Mouse (Mus musculus) cerebellum, adult 11 months (tissue): Measurements from ENCODE around the gene Zfp961.
"Not testable (repeated sequence)": the region's sequence is repeated elsewhere in the genome, so short reads cannot be mapped to it uniquely, and the experiment has no call there.

Experiments
- DNase-seq: peaks from one replicate; pipeline ENCODE4 v3.0.0; 2022

The Zfp961 gene

DNA sequence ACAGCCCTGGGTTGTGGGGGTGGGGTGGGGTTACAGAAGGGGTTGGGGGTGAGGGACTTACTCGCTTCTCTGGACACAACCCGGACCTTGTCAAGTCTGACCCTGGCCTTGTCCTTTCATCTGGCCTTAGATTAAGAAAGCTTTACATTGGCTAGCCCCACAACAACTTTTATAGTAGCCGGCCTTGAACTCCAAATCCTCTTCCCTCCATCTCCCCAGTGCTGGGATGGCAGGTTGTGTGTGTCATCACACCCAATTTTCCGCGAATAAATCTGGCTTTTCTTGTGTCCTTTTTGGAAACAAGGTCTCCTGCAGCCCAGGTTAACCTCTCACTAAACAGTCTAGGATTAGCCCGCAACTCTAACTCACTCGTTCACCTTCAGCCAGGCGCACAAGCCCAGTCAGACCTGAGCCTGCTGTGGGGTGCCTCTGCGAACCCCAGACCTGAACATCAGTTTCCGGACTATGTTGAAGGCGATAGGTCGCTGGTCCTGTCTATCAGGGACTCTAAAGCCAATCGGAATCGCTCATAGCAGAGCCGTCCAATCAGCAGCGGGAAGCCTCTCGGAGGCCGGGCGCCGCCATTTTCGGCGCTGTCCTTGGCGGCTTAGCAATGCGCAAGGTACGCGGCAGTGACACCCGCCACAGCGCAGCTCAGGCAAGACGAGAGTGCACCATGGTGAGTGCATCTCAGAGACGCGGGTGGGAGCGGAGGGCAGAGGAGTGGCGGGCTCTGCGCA lies at the start of gene Zfp961:
Gene Zfp961, plus strand, starts transcription at position 557 of the 740 bp plus-strand sequence.
- DNase-seq, result peak; percentile 97

DNA sequence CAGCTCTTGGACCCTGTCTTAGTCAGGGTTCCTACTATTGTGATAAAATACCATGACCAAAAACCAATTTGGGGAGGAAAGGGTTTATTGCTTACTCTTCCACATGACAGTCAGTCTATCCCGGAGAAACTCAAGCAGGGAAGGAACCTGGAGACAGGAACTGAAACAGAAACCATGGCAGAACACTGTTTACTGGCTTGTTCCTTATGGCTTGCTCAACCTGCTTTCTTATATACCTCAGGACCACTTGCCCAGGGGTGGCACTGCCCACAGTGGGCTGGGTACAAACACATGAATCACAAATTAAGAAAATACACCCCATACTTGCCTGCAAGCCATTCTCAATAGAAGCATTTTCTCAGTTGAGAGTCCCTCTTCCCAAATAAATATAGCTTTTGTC lies 47.8 kb upstream of the Zfp961 start:
- DNase-seq, result not testable (repeated sequence)

- no peak for DNase-seq
These were observed 44.0 kb upstream of the Zfp961 start for GRCm38 (mm10) chr8:71906809-71907208.

DNA sequence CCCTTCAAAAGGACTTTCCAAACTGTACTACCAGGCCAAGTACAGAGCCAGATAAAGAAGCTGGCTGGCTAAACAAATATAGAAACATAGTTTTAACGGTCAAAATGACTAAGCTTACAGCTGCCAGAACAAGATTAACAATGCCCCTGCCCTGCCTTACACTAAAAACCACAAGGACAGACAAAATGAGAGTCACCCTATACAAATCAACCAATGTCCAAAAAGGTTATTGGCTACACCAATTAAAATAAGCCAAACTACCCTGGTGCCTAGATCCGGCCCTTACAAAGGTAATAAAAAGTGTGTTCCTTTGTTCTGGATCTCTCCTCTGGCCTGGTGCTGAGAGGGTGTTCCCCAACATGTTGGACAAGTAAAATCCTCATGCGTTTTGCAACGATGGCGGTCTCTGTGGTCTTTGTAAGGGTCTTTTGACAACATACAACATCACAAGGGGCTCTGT lies 43.0 kb upstream of the Zfp961 start:
- DNase-seq, result no peak

DNA sequence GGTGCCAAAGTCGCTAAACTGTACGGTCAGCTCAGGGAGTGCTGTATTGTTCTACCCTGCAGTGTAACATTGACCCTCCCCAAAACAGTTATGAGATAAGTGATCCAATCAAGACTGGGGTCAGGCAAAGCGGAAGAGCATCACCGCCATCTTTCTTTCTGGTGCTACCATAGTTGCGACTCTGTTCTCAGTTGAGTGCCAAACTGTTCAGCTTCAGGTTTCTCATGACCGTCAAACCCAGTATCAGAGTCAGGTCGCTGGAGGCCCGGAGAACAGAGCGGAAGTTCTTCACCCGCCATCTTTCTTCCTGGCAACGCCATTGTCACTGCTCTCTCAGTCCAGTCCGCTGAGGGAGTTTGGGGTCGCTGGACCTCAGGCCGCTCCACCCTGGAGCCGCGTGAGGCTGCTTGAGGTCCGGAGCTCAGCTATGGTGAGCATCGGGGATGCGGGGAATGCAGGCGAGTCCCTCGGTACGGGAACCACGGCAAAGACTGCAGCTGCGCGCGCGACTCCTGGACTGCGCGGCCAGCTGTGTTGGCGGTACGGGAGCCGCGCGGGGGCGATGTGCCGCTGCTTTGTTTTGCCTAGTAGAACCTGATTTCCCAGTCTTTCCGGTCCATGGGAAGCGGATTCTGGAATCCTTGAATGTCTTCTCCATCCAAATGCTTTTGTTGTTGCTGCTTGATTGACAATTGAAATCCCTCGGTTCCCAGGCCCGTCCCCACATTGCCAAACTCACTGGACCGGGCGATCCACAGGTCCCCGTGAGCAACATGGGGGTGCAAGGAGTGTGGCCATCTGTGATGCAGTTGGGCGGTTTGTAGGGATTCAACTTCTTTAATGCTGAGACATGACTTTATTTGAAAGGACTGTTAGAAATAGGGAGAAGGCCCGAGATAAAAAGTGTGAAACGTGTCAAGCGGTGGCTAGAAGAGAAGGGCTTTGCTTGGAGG lies 42.3 kb upstream of the Zfp961 start, which contains the start of the genes Zfp882 and Zfp617:
Gene Zfp882, plus strand, starts transcription at position 300 of the 953 bp plus-strand sequence.
Gene Zfp617, plus strand, starts transcription at position 327 of the 953 bp plus-strand sequence.
- DNase-seq, result peak; percentile 86

GRCm38 (mm10) chr8:71912286-71912685 lies 38.6 kb upstream of the Zfp961 start:
- DNase-seq, result no peak

GRCm38 (mm10) chr8:71922567-71923401 lies 28.1 kb upstream of the Zfp961 start:
- peak; percentile 92 for DNase-seq

DNA sequence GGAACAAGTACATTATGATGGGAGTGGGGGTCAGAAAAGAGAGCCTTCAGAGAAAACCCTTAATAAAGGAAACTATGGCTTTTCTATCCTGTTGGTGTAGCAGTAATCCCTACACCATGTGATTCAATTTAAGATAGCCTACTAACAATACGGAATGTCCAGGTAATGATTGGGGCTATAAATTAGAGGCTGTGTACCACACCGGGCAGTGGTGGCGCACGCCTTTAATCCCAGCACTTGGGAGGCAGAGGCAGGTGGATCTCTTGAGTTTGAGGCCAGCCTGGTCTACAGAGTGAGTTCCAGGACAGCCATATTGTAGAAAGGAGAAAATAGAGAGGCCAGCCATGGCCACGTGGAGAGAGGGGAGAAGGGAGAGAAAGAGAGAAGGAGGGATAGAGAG lies 25.0 kb upstream of the Zfp961 start:
- no peak for DNase-seq

DNA sequence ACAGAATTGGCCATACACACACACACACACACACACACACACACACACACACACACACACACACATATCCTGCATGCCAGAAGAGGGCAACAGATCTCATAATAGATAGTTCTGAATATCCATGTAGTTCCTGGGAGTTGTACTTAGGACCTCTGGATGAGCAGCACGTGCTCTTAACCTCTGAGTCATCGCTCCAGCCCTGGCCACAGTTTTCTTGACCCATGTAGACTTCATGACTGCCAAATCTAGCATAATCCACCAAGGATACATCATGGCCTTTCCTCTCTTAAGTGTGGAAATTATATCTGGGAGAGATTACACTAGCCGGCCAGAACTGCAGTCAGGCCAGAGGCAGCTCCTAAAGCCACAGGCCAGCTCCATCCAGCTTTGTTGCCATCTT lies 24.3 kb upstream of the Zfp961 start:
- no peak for DNase-seq

GRCm38 (mm10) chr8:71927779-71928178 lies 23.1 kb upstream of the Zfp961 start:
- DNase-seq, result no peak

DNA sequence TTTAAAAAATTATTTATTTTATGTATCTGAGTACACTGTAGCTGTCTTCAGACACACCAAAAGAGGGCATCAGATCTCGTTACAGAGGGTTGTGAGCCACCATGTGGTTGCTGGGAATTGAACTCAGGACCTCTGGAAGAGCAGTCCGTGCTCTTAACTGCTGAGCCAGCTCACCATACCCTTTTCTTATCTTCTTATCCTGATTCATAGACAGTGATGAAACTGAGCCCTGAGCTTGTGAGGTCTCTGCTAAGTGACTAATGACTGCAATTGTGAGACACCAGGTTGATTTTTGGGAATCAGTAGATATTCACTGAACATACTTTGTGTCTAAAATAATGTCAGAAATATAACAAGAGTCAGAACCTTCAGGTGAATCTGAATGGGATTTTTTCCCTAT lies 12.8 kb upstream of the Zfp961 start:
- not testable (repeated sequence) for DNase-seq

DNA sequence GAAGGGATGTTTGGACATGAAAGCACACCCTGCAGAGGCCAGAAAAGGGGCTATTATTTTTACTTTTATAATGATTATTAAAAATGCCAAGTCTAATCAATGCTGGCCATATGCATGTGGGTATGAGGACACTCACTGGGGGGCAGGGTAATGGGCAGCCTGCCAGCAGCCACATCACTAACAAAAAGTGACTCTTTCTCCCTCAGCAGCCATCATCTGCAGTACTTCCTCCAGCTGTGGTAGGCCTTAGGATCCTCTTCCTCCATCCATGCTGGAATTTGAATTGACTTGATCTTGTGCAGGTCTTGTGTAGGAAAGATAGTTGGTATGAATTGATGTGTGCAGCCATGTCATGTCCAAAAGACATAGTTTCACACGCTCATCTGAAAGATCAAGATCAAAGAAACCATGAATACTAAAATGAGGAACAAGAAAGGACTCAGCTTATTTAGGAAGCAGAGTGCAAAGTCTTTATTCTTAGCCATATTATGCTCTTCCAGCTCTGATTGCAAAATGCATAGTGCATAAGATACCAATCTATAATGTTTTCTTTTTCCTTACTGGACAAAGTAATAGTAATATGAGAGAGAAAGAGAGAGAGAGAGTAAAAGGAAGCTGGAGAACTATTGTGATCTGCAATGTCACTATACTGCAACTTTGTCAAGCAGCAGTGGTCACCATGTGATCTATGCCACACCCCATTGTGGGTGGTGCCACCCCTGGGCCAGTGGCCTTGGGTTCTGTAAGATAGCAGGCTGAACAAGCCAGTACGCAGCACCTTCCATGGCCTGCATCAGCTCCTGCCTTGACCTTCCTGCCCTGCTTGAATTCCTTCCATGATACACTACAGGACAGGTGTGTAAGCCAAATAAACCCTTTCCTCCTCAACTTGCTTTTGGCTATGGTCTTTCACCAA lies 10.3 kb upstream of the Zfp961 start:
- no peak for DNase-seq

GRCm38 (mm10) chr8:71941776-71942175 lies 9.1 kb upstream of the Zfp961 start:
- no peak for DNase-seq

DNA sequence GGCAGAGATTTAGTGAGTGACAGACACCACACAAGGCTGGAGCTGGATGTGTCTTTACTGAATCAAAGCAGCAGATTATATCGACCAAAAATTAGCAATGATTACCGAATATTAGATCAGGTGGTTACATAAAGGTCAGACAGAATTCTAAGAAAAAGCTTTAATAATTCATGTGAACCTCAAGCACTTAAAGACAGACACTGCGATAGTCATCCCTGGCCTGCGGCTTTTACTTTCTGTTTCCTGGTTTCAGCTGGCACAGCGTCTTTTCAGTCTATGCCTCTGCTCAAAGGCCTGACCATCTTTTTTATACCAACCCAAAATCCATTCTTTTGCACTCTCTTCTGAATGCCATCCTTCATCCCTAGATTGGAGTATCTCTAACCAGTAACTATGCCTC lies 2.2 kb upstream of the Zfp961 start:
- no peak for DNase-seq

DNA sequence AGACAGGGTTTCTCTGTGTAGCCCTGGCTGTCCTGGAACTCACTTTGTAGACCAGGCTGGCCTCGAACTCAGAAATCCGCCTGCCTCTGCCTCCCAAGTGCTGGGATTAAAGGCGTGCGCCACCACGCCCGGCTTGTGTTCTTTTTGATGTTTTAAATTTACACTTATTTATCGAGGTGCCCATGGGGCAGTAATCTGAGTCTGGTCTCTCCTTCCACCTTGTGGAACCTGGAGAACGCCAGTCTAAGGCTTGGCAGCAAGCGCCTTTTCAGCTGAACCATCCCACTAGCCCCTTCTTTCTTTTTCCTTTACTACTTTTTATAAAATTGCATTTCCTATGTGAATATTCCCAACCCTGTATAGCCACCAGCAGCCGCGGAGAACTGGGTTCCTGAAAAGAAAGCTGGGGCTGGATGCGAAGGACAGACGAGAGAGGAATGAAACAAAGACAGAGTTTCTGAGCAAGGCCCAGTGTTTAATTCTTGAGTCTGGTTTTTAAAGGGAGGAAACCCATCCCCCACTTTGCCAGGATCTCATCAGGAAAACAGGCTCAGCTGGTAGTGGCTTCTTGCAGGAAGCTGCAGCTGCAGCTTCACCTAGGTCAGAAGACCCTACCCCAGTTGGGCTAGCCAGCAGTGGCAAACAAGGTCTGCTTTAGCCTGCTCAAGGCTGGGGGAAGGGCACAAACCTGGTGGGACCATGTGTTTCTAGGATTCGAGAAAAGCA lies 761 bp downstream of the Zfp961 start:
- DNase-seq, result peak; percentile 9

GRCm38 (mm10) chr8:71952489-71952888 lies 1.7 kb downstream of the Zfp961 start:
- DNase-seq, result no peak

DNA sequence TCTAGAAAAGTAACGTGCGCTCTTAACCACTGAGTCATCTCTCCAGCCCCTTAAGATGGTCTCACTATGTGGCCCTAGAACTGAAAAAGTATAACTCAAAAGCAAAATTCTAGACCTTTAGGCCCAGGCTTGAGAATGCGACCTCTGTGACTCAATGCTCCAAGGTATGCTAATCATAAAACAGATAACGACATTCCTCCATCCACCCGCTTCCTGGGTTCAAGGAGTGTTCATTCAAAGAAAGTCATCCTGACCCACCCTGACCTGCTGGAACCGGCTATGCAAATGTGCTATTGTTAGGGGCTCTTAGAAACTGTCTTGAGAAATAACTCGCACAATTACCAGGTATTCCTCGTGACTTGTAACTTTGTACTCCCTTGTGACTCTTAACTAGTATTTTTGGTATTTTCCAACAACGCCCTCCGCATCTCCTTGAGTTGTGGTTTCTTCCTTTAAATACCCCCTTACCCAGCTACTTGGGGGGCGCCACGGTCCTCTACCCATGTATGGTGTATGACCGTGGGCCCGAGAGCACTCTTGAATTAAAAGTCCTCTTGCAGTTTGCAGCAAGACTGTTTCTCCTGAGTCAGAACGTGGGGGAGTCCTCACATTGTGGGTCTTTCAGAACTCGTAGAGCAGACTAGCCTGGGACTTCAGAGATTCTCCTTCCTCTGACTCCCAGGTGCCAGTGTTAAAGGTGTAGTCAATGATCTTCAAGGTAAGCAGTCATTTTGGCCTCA lies 2.3 kb downstream of the Zfp961 start:
- not testable (repeated sequence) for DNase-seq

- no peak for DNase-seq
These were observed 3.8 kb downstream of the Zfp961 start for GRCm38 (mm10) chr8:71954666-71955065.

- DNase-seq, result no peak
These were observed 9.6 kb downstream of the Zfp961 start for GRCm38 (mm10) chr8:71960483-71960882.

DNA sequence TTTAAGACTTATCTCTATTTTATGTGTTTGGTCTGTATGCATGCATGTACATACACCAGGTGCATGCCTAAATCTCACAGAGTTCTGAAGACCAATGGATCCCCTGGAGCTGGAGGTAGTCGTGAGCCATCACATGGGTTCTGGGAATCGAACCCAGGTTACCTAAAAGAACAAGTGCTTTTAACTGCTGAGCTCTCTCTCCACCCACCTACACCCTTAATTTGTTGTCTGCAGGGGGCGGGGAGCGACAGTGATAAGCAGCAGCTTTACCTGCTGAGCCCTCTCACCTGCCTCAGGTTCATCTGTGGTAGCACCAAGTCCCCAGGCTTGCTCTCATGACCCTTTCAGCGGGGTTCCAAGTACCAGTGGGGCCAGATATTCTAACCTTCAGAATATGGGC lies 11.0 kb downstream of the Zfp961 start:
- no peak for DNase-seq
